Mouse (Mus musculus) CH12.LX (cell line): ENCODE measurements around the gene Plekhs1.

Experiments
- CHD1 ChIP-seq: IDR thresholded peaks from 2 replicates; pipeline ENCODE4 v1.6.1; 2012; ENCODE audit warnings: low read depth, low read length, improper control_type of control experiment, inconsistent platforms
- CTCF ChIP-seq, 2 experiments: IDR thresholded peaks in 1 of 2; conservative IDR thresholded peaks in 1 of 2; 2 replicates each; pipeline ENCODE4 v1.5.1; 2011 to 2012; ENCODE audit warnings: low read depth in 2 of 2, low read length in 2 of 2, improper control_type of control experiment in 1 of 2, inconsistent platforms in 1 of 2, mild to moderate bottlenecking in 1 of 2, moderate library complexity in 1 of 2
- E2F4 ChIP-seq: IDR thresholded peaks from 2 replicates; pipeline ENCODE4 v1.6.1; 2011; ENCODE audit warnings: low read depth, low read length, improper control_type of control experiment; ENCODE audit not compliant: insufficient replicate concordance
- ELF1 ChIP-seq: IDR thresholded peaks from 2 replicates; pipeline ENCODE4 v1.6.1; 2014; ENCODE audit warnings: low read depth, mild to moderate bottlenecking, inconsistent platforms, low read length, improper control_type of control experiment
- EP300 ChIP-seq: IDR thresholded peaks from 2 replicates; pipeline ENCODE4 v1.6.1; 2011; ENCODE audit warnings: low read length, improper control_type of control experiment
- ETS1 ChIP-seq: conservative IDR thresholded peaks from 2 replicates; pipeline ENCODE4 v1.6.1; 2012; ENCODE audit warnings: low read depth, mild to moderate bottlenecking, inconsistent platforms, low read length, improper control_type of control experiment, moderate library complexity
- GABPA ChIP-seq: IDR thresholded peaks from 2 replicates; pipeline ENCODE4 v1.6.1; 2012; ENCODE audit warnings: low read depth, low read length, improper control_type of control experiment, inconsistent platforms; ENCODE audit not compliant: insufficient replicate concordance
- MAX ChIP-seq: IDR thresholded peaks from 2 replicates; pipeline ENCODE4 v1.6.1; 2011; ENCODE audit warnings: low read length, improper control_type of control experiment
- NRF1 ChIP-seq: IDR thresholded peaks from 2 replicates; pipeline ENCODE4 v1.6.1; 2014; ENCODE audit warnings: low read depth, mild to moderate bottlenecking, inconsistent platforms, low read length, improper control_type of control experiment, moderate library complexity
- POLR2A ChIP-seq: IDR thresholded peaks from 2 replicates; pipeline ENCODE4 v1.6.1; 2011; ENCODE audit warnings: low read depth, mild to moderate bottlenecking, improper control_type of control experiment, low read length
- RAD21 ChIP-seq: IDR thresholded peaks from 2 replicates; pipeline ENCODE4 v1.6.1; 2011; ENCODE audit warnings: low read depth, mild to moderate bottlenecking, low read length, improper control_type of control experiment, moderate library complexity
- SMC3 ChIP-seq: IDR thresholded peaks from 2 replicates; pipeline ENCODE4 v1.6.1; 2011; ENCODE audit warnings: low read depth, low read length, improper control_type of control experiment
- TBP ChIP-seq: conservative IDR thresholded peaks from 2 replicates; pipeline ENCODE4 v1.6.1; 2011; ENCODE audit warnings: low read depth, low read length, improper control_type of control experiment
- TCF12 ChIP-seq: IDR thresholded peaks from 2 replicates; pipeline ENCODE4 v1.6.1; 2014; ENCODE audit warnings: low read depth, mild to moderate bottlenecking, inconsistent platforms, low read length, improper control_type of control experiment

- TF ChIP-seq SMC3 (no peak), MAX (no peak), POLR2A (no peak), RAD21 (no peak), CTCF (conservative IDR thresholded peaks at IDR 0.05 in 1 of 2, IDR thresholded peaks at IDR 0.05 in 1 of 2; ENCODE audit: low read depth in 2 of 2, low read length in 2 of 2) (no peak), EP300 (no peak), CHD1 (no peak), NRF1 (no peak), TBP (no peak), ETS1 (no peak), GABPA (no peak), E2F4 (no peak), TCF12 (no peak), ELF1 (no peak)
Observed at GRCm38 (mm10) chr19:56459154-56460050, 2.0 kb upstream of the Plekhs1 start.
